Mouse (Mus musculus) neural tube, embryonic 14.5 days (tissue): ENCODE measurements at regions not wholly inside any gene's neighbourhood (a gene's known extent, or its start where the extent isn't known, plus 50 kb on each side); places are given as distances from the start of the nearest gene placed in this dataset.
"Not testable (repeated sequence)": the region's sequence is repeated elsewhere in the genome, so short reads cannot be mapped to it uniquely, and the experiment has no call there.

Experiments used
- ATAC-seq: fragments of 200-750 bp; cut with Nextera tagmentation; 2 replicates; pipeline ENCODE4 v1.8.0; 2017; ENCODE audit warnings: low read depth, mild to moderate bottlenecking, moderate TSS enrichment, moderate library complexity
- H3K27ac ChIP-seq: fragments of 300-500 bp; sonication (generic); 2 replicates; pipeline ENCODE4 v1.5.1; 2014; ENCODE audit warnings: low read depth, mild to moderate bottlenecking, control low read depth, low read length, moderate library complexity, mixed read lengths
- H3K27me3 ChIP-seq: fragments of 300-500 bp; sonication (generic); 2 replicates; pipeline ENCODE4 v1.6.1; 2014; ENCODE audit warnings: low read length; ENCODE audit not compliant: control insufficient read depth, insufficient read depth
- H3K36me3 ChIP-seq: fragments of 300-500 bp; sonication (generic); 2 replicates; pipeline ENCODE4 v1.6.1; 2014; ENCODE audit warnings: low read length, mixed read lengths; ENCODE audit not compliant: control insufficient read depth, insufficient read depth
- H3K4me1 ChIP-seq: fragments of 300-500 bp; sonication (generic); 2 replicates; pipeline ENCODE4 v1.6.1; 2014; ENCODE audit warnings: low read length; ENCODE audit not compliant: control insufficient read depth, insufficient read depth
- H3K4me2 ChIP-seq: fragments of 300-500 bp; sonication (generic); 2 replicates; pipeline ENCODE4 v1.6.1; 2014; ENCODE audit warnings: mild to moderate bottlenecking, low read depth, low read length, control low read depth
- H3K4me3 ChIP-seq: fragments of 300-500 bp; sonication (generic); 2 replicates; pipeline ENCODE4 v1.5.1; 2014; ENCODE audit warnings: low read depth, low read length, control low read depth, mixed read lengths
- H3K9ac ChIP-seq: fragments of 300-500 bp; sonication (generic); replicated peaks from 2 replicates; pipeline ENCODE4 v1.6.1; 2014; ENCODE audit warnings: low read depth, mild to moderate bottlenecking, control low read depth, low read length, mixed read lengths
- H3K9me3 ChIP-seq: fragments of 300-500 bp; sonication (generic); 2 replicates; pipeline ENCODE4 v1.6.1; 2016; ENCODE audit warnings: low read length; ENCODE audit not compliant: control insufficient read depth
- WGBS: fragments of 180-500 bp; shearing (Covaris S2); extraction: QIAGEN DNeasy Blood & Tissue Kit; methylation state at CpG from one replicate; pipeline ENCODE4 v1.1.7; 2014; 5-methylcytosine and 5-hydroxymethylcytosine counted together

DNA sequence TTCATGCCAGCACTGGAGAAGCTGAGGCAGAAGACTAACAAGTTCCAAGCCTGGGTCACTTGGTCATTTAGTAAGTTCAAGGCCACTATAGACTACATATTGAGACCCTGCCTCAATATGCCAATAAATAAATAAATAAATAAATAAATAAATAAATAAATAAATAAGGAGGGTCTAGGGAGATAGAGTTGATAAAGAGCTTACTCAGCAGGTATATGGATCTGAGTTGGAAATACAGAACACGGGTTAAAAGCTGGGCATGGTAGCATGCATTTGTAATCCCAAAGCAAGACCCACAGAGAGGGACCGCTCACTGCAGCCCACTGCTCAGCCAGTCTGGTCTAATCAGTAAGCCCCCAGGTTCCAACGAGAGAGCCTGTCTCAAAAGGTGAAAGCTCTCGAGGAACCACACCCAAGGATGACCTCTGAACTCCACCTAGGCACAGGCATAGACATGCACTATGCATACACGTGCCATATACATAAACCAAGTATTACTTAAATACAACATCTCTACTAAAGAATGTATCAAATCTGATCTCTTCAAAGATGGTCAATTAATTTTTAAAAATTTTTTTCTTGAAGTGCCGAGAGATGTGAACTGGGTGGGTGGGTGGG, 115.4 kb downstream of the Ero1lb start:
- not testable (repeated sequence) for H3K4me1 ChIP-seq, H3K9me3 ChIP-seq, H3K27me3 ChIP-seq, H3K27ac ChIP-seq, H3K36me3 ChIP-seq, H3K9ac ChIP-seq, H3K4me3 ChIP-seq, H3K4me2 ChIP-seq
- peak; percentile 73 for ATAC-seq
- 88% methylated on average over 4 of the region's 6 CpGs for WGBS

DNA sequence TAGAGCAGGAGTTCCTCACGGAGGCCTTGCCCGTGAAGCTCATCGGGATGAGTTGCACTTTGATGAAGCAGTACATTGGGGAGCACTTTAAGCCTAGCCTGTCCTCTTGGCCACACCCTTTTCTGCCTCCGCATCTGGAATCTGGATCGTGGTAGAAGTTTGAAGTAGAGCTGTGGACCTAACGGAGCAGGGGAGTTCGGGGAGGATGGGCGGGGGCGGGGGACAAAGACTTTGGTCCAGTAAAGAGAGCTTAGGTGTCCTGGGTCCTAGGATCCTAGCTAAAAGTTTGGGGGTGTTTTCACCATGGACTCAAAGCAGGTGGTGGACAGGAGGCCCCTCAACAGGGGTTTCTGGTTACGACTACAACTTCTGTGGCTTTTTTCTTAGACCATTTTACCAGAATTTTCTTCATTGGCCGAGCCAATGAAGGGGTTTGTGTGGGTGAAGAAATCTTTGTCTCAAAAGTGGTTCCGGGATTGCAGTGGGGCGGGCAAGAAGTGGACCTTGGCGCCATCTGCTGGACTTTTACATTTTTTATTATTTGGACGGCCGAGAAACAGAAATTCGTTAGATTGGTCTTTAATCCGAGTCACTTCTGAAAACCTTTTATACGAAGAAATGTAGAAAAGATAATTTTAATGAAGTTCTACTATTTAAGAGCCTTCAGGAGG, 114.7 kb downstream of the Ero1lb start:
- H3K9me3 ChIP-seq, H3K27me3 ChIP-seq, H3K9ac ChIP-seq, H3K27ac ChIP-seq, H3K4me1 ChIP-seq, H3K4me3 ChIP-seq, H3K36me3 ChIP-seq: not testable (repeated sequence)
- 0 out of 2 replicates have a peak overlapping the region, but pooled peaks have one; percentile 27 for H3K4me2 ChIP-seq
- peak; percentile 71 for ATAC-seq
- WGBS: 20% methylated on average over 19 of the region's 19 CpGs

DNA sequence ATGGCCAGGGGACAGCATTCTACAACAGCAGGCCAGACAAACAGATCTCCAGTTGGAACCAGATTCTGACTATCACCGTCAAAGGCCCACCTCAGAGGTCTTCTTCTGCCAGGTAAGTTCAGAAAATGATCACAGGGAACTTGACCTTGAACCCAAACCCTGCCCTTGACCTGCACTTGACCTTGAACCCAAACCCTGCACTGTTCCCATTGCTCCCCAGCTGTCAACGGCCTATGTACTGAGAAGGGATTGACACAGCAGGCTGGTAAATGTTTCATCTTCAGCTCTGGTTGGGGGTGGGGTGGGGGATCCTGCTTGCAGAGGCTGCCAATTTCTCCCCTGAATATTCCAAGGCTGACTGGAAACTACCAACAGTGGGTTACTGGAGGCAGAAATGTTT, 111.7 kb downstream of the Ero1lb start:
- Histone ChIP-seq H3K27me3 (no peaks in the 10 kb centered on the region), H3K9ac (no peak overlapping the region)

DNA sequence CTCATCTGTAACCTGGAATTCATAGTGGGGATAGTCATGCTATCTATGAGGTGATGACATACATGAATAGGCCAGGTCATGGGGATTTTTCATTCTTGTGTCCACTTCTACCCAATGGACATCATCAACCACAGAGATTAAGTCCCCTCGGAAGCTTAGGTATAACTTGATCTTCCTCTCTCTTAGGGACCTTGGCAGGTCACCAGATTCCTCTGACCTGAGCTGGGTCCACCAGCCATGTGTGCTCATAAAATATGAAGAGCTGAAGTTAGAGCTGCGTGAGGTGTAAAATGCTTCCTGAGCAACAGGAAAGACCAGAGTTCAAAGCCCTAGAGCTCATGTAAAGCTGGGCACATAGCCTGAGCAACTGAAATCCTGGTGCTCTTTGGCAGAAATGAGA, 105.3 kb downstream of the Ero1lb start:
- not testable (repeated sequence) for H3K27ac ChIP-seq, H3K27me3 ChIP-seq, H3K36me3 ChIP-seq, H3K4me1 ChIP-seq, H3K9me3 ChIP-seq, H3K4me3 ChIP-seq, H3K4me2 ChIP-seq, H3K9ac ChIP-seq, ATAC-seq
- 97% methylated on average over 2 of the region's 2 CpGs for WGBS

More for the DNA sequence above, 111.7 kb downstream of the Ero1lb start:
- H3K4me2 ChIP-seq: no peak overlapping the region
- H3K4me3 ChIP-seq: no peak overlapping the region
- WGBS: 91% methylated on average over 2 of the region's 2 CpGs
- no peaks in the 10 kb centered on the region for H3K9me3 ChIP-seq
- H3K36me3 ChIP-seq: no peaks in the 10 kb centered on the region
- H3K27ac ChIP-seq: no peak overlapping the region
- H3K4me1 ChIP-seq: no peaks in the 10 kb centered on the region
- ATAC-seq: no peak

DNA sequence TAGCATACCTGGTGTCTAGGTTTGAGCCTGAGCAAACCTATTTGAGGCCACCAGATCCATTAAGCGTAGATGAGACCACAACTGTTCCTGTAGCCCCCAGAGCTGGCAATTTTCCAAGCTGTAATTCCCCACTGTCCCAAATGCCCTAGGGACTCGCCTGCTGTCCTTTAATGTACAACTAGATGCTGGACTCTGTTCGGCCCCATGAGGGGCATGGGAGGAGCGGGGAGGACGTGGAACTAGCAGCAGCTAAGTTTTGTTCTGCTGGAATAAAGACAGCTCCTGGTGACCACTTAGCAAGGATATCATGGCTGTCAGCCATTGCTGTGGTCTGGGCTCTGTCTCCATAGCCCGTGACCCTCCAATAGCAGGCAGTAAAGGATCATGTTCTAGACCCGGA, 103.1 kb downstream of the Ero1lb start:
- H3K9me3 ChIP-seq, H3K36me3 ChIP-seq, H3K4me3 ChIP-seq, H3K27me3 ChIP-seq, H3K4me1 ChIP-seq, H3K27ac ChIP-seq, H3K9ac ChIP-seq, ATAC-seq, H3K4me2 ChIP-seq: not testable (repeated sequence)
- WGBS: no CpG with 5 or more reads among the region's 7 CpGs

DNA sequence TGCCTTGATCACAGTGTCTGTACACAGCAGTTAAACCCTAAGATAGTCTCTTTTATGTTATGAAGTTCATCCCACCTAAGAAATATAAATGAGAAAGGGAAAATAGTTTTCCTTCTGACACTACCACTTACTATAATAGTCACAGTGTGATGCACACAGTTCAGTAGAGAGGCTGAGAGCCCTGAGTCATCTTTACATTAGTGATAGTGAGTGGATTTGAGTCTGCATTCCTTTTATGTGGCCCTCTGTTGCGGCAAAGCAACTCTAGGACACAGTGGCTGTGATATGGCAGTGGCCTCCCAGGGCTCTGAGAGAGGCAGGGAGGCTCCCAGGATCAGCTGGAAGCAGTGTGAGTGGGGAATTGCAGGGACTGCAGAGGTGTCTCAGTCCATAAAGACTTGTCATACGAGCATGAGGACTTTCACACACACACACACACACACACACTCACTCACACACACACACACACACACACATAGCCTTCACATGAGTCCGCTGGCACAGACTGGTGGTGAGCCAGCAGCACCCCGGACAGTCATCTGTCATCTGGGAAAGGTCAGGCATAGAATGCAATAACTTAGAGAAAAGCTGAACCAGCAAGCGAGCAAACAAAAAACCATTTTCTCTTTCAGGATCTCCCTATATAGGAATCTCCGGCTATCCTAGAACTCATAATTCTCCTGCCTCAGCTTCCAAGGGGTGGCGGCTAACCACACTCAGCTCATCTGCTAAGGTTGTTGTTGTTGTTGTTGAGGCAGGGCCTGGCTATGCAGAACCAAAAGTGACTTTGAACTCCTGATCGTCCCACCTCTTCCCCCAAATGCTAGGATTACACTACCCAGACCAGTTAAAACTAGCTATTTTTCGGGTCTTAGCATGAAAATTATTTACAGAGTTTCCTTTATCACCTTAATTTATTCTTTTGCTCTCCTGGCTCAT, 102.3 kb downstream of the Ero1lb start:
- ATAC-seq, H3K9ac ChIP-seq, H3K36me3 ChIP-seq, H3K4me3 ChIP-seq, H3K9me3 ChIP-seq, H3K4me2 ChIP-seq, H3K4me1 ChIP-seq, H3K27ac ChIP-seq, H3K27me3 ChIP-seq: not testable (repeated sequence)
- WGBS: 76% methylated on average over 9 of the region's 9 CpGs

DNA sequence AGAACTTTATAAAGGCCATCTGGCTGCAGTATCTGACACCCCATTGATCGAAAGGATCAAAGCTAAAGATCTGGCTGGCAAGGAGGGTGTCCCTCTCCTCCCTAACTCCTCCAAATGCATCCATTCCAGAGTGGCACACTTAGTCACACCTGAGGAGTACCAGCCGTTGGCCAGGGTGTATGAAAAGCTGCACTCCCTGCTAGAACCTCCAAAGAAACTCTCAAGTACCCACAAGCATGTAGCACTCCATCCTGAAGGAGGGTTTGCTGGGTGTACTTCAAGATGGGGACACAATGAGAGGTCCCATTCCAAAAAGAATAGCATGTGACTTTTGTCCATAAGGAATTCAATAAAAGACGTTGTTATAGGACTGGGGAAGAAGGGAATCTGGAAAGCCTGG, 100.4 kb downstream of the Ero1lb start:
- WGBS: 84% methylated on average over 3 of the region's 3 CpGs
- H3K4me1 ChIP-seq, H3K4me2 ChIP-seq, H3K9me3 ChIP-seq, H3K27me3 ChIP-seq, H3K9ac ChIP-seq, H3K27ac ChIP-seq, H3K4me3 ChIP-seq, ATAC-seq, H3K36me3 ChIP-seq: not testable (repeated sequence)
